Mouse (Mus musculus) spleen, adult 2 months (tissue): Measurements from ENCODE around the gene Slain2.

Source experiments
- CTCF ChIP-seq: fragments of 200-500 bp; IDR thresholded peaks from 2 replicates; pipeline ENCODE4 v1.5.1; 2011; ENCODE audit warnings: mild to moderate bottlenecking, inconsistent platforms; ENCODE audit not compliant: insufficient read depth, insufficient read length, insufficient replicate concordance; ENCODE audit errors: extremely low read depth
- POLR2A ChIP-seq: fragments of 200-500 bp; IDR thresholded peaks from 2 replicates; pipeline ENCODE4 v1.6.1; 2011; ENCODE audit warnings: low read depth, low read length, inconsistent platforms

DNA sequence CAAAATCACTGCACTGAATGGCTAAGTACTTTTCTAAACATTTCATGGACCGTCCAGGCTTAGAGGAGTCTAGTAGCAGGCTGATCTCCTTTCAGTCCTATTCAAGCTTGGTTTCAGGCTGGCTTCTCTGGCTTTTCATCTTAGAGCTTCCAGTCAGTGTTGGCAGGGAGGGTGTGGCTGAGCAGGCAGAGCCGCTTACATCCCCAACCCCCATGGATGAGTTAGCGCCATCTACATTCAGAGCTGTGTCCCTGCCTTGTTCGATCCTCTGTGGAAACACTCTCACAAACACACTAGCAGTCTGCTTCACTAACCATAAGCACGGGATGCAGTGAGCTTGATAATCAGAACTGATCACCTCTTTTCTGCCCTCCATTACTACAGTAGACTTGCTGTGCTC is 58.8 kb downstream of the Slain2 start:
- no peak for TF ChIP-seq POLR2A
- no peak for TF ChIP-seq CTCF
